18 mouse cellular contexts compared by ENCODE assay signal in the genomic region with DNA sequence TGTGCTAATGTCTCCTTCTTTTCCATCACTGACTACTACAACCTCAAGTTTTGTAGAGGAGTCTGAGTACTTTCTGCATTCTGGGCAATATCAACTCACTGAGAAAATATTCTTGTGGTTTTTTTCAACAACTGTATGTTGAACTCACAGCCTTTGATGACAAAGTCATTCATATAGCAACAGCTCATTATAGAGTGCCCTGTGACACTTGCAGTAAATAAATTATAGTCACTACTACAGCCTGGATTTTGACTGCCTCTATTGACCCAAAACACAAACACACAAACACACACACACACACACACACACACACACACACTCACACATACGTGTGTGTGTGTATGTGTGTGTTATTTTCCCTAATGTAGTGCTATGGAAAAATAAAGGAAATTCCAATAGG.
"Had no signal": no experiment of that assay in that cellular context is flagged by ENCODE, and none has a peak within 500 bp of the region (broad histone marks: within the 10 kb centered on the region; RNA-seq: fewer than 3 reads in every experiment).

No protein-coding gene starts in this region.

- H3K27ac ChIP-seq: liver, embryonic 12.5 days; liver, embryonic 14.5 days; midbrain, embryonic 10.5 days; midbrain, embryonic 13.5 days; midbrain, embryonic 15.5 days; neural tube, embryonic 15.5 days had no signal

- H3K4me1 ChIP-seq: liver, embryonic 12.5 days had no signal

- ATAC-seq: liver, embryonic 12.5 days; midbrain, embryonic 13.5 days; midbrain, embryonic 15.5 days had no signal

- H3K9me3 ChIP-seq: liver, embryonic 12.5 days; midbrain, embryonic 10.5 days; midbrain, embryonic 13.5 days; midbrain, embryonic 15.5 days; neural tube, embryonic 13.5 days; neural tube, embryonic 15.5 days had no signal

- H3K4me2 ChIP-seq: liver, embryonic 12.5 days; midbrain, embryonic 13.5 days; midbrain, embryonic 15.5 days; neural tube, embryonic 13.5 days; neural tube, embryonic 15.5 days had no signal

- H3K9ac ChIP-seq: liver, embryonic 12.5 days; liver, embryonic 14.5 days; midbrain, embryonic 13.5 days; midbrain, embryonic 15.5 days; neural tube, embryonic 13.5 days; neural tube, embryonic 15.5 days had no signal

- DNase-seq: lung, postnatal 10 days; lung, postnatal 36 days; retina, postnatal 1 day; right cerebral cortex, adult 18-20 months; right cerebral cortex, postnatal 25 days; right cerebral cortex, postnatal 4 days; spleen, adult 18-20 months; thymus, adult 18-20 months; thymus, postnatal 14 days; thymus, postnatal 36 days had no signal

- H3K36me3 ChIP-seq: liver, embryonic 12.5 days; midbrain, embryonic 13.5 days; midbrain, embryonic 15.5 days had no signal

- H3K4me3 ChIP-seq: liver, embryonic 12.5 days; midbrain, embryonic 10.5 days; midbrain, embryonic 13.5 days; midbrain, embryonic 15.5 days; myocyte; neural tube, embryonic 13.5 days; neural tube, embryonic 15.5 days had no signal

- H3K27me3 ChIP-seq: liver, embryonic 12.5 days; midbrain, embryonic 15.5 days; neural tube, embryonic 13.5 days; neural tube, embryonic 15.5 days had no signal
